Mouse (Mus musculus): Measurements from ENCODE around the gene Igf2bp1. TPM values are rescaled to one million over a fixed set of nuclear protein-coding genes. Genes with fewer than 3 reads are reported as not detected.
A peak's percentile ranks its signal among the peaks of the same experiment; 100 is the strongest.

Igf2bp1 gene
- polyA plus RNA-seq, 1 experiment from 2014 or later, result 116 TPM

GRCm38 (mm10) chr11:96037499-96037898, 31.8 kb upstream of the Igf2bp1 start:
- H3K4me2 ChIP-seq (ENCODE audit: low read depth, severe bottlenecking), result no peak overlapping the region
- no peak overlapping the region for H3K4me3 ChIP-seq (ENCODE audit: low read depth, low read length)
- no peaks in the 10 kb centered on the region for H3K9me3 ChIP-seq (ENCODE audit: control insufficient read depth, low read length)
- H3K27me3 ChIP-seq (ENCODE audit: control insufficient read depth, insufficient read depth, low read length), result no peaks in the 10 kb centered on the region
- H3K9ac ChIP-seq (ENCODE audit: low read length), result no peak overlapping the region
- 90% methylated on average over 5 of the region's 5 CpGs for WGBS
- peaks cover 5% of the 10 kb centered on the region; the same call in 1 of the 2 replicates for H3K36me3 ChIP-seq (ENCODE audit: control insufficient read depth, insufficient read depth, low read length)
- ATAC-seq (ENCODE audit: insufficient number of reproducible peaks, low FRiP score, low TSS enrichment, low read depth), result no peak
- no peaks in the 10 kb centered on the region for H3K4me1 ChIP-seq (ENCODE audit: control insufficient read depth, insufficient read depth, low read length)
- H3K27ac ChIP-seq (replicated peaks; ENCODE audit: low read depth, low read length), result no peak overlapping the region
- DNase-seq (ENCODE audit: low spot score), result no peak

GRCm38 (mm10) chr11:96035133-96035532, 29.4 kb upstream of the Igf2bp1 start:
- DNase-seq (ENCODE audit: low spot score) (no peak), ATAC-seq (ENCODE audit: insufficient number of reproducible peaks, low FRiP score, low TSS enrichment, low read depth) (no peak)
- Histone ChIP-seq H3K36me3 (ENCODE audit: control insufficient read depth, insufficient read depth, low read length) (peaks cover 2% of the 10 kb centered on the region; the same call in 1 of the 2 replicates), H3K4me2 (ENCODE audit: low read depth, severe bottlenecking) (peak overlapping the region; percentile 95), H3K4me3 (ENCODE audit: low read depth, low read length) (peak overlapping the region; percentile 97), H3K9me3 (ENCODE audit: control insufficient read depth, low read length) (no peaks in the 10 kb centered on the region), H3K4me1 (ENCODE audit: control insufficient read depth, insufficient read depth, low read length) (no peaks in the 10 kb centered on the region), H3K9ac (ENCODE audit: low read length) (peak overlapping the region; percentile 74), H3K27ac (replicated peaks; ENCODE audit: low read depth, low read length) (no peak overlapping the region), H3K27me3 (ENCODE audit: control insufficient read depth, insufficient read depth, low read length) (no peaks in the 10 kb centered on the region)
- 9% methylated on average over 6 of the region's 6 CpGs for WGBS

DNA sequence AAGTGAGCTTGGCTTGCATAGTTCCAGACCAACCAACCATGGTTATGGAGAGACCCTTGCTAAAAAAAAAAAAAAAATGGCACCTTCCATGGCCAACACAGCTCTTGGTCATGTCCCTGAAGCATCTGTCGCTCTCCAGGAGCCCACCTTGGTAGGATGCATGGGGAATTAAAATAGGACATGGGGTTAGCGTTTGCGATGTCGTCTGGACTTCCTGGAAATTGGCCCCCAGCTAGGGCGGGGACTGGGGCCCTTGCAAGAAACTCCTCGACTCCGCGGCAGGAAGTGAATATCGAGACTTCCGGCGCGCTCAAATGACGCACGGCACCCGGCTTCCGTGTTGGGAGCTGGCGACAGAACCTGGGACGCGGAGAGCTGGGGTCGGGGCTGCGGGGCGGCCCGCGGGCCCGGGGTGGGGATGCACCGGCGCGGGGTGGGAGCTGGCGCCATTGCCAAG, 28.9 kb upstream of the Igf2bp1 start, which contains the start of gene Snf8:
Snf8 (plus strand) TSS at position 290 of the 457 bp plus-strand sequence.
- Histone ChIP-seq H3K27ac (replicated peaks; ENCODE audit: low read depth, low read length) (no peak within 1 kb of the TSS), H3K36me3 (ENCODE audit: control insufficient read depth, insufficient read depth, low read length) (peaks cover 2% of the 10 kb centered on the region; the same call in 1 of the 2 replicates), H3K4me2 (ENCODE audit: low read depth, severe bottlenecking) (peak within 1 kb of the TSS; percentile 95), H3K4me1 (ENCODE audit: control insufficient read depth, insufficient read depth, low read length) (no peaks in the 10 kb centered on the region), H3K4me3 (ENCODE audit: low read depth, low read length) (peak within 1 kb of the TSS; percentile 97), H3K27me3 (ENCODE audit: control insufficient read depth, insufficient read depth, low read length) (no peaks in the 10 kb centered on the region), H3K9ac (ENCODE audit: low read length) (peak within 1 kb of the TSS; percentile 74), H3K9me3 (ENCODE audit: control insufficient read depth, low read length) (no peaks in the 10 kb centered on the region)
- under 1% methylated on average over 23 of the region's 29 CpGs for WGBS
- no peak for ATAC-seq (ENCODE audit: insufficient number of reproducible peaks, low FRiP score, low TSS enrichment, low read depth)
- DNase-seq (ENCODE audit: low spot score), result peak; percentile 99

- Histone ChIP-seq H3K36me3 (ENCODE audit: control insufficient read depth, insufficient read depth, low read length) (no peaks in the 10 kb centered on the region; the same call in 1 of the 2 replicates), H3K4me3 (ENCODE audit: low read depth, low read length) (peak overlapping the region; percentile 97), H3K9ac (ENCODE audit: low read length) (peak overlapping the region; percentile 74; the same call in 1 of the 2 replicates), H3K4me2 (ENCODE audit: low read depth, severe bottlenecking) (peak overlapping the region; percentile 95), H3K4me1 (ENCODE audit: control insufficient read depth, insufficient read depth, low read length) (no peaks in the 10 kb centered on the region), H3K27ac (replicated peaks; ENCODE audit: low read depth, low read length) (no peak overlapping the region), H3K9me3 (ENCODE audit: control insufficient read depth, low read length) (no peaks in the 10 kb centered on the region), H3K27me3 (ENCODE audit: control insufficient read depth, insufficient read depth, low read length) (no peaks in the 10 kb centered on the region)
- DNase-seq (ENCODE audit: low spot score) (no peak), ATAC-seq (ENCODE audit: insufficient number of reproducible peaks, low FRiP score, low TSS enrichment, low read depth) (no peak)
- WGBS, result 46% methylated on average over 8 of the region's 8 CpGs
These were observed 28.4 kb upstream of the Igf2bp1 start for GRCm38 (mm10) chr11:96034116-96034515.

- no peaks in the 10 kb centered on the region for H3K4me1 ChIP-seq (ENCODE audit: control insufficient read depth, insufficient read depth, low read length)
- H3K27me3 ChIP-seq (ENCODE audit: control insufficient read depth, insufficient read depth, low read length), result no peaks in the 10 kb centered on the region
- no peak overlapping the region for H3K4me2 ChIP-seq (ENCODE audit: low read depth, severe bottlenecking)
- no peak for DNase-seq (ENCODE audit: low spot score)
- 90% methylated on average over 2 of the region's 3 CpGs for WGBS
- no peaks in the 10 kb centered on the region for H3K9me3 ChIP-seq (ENCODE audit: control insufficient read depth, low read length)
- H3K27ac ChIP-seq (replicated peaks; ENCODE audit: low read depth, low read length), result no peak overlapping the region
- H3K36me3 ChIP-seq (ENCODE audit: control insufficient read depth, insufficient read depth, low read length), result no peaks in the 10 kb centered on the region; the same call in 1 of the 2 replicates
- no peak overlapping the region for H3K4me3 ChIP-seq (ENCODE audit: low read depth, low read length)
- no peak for ATAC-seq (ENCODE audit: insufficient number of reproducible peaks, low FRiP score, low TSS enrichment, low read depth)
- H3K9ac ChIP-seq (ENCODE audit: low read length), result no peak overlapping the region
These were observed 27.5 kb upstream of the Igf2bp1 start for GRCm38 (mm10) chr11:96033264-96033663.

DNA sequence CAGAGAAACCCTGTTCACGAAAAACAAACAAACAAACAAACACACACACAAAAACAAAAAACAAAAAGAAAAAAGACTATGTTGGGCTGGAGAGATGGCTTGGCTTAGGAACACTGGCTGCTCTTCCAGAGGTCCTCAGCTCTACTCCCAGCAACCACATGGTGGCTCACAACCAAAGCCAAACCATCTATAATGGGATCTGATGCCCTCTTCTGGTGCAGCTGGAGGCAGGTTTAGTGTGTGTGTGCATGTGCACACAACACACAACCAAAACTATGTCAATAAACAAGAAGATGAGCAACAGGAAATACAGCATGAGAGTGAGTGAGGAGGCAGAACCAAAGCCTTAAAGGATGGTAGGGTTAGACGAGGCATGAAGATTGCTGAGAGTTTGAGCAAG, 26.0 kb upstream of the Igf2bp1 start:
- Histone ChIP-seq H3K9ac (ENCODE audit: low read length) (no peak overlapping the region), H3K27ac (replicated peaks; ENCODE audit: low read depth, low read length) (no peak overlapping the region), H3K27me3 (ENCODE audit: control insufficient read depth, insufficient read depth, low read length) (no peaks in the 10 kb centered on the region), H3K4me3 (ENCODE audit: low read depth, low read length) (no peak overlapping the region), H3K4me1 (ENCODE audit: control insufficient read depth, insufficient read depth, low read length) (no peaks in the 10 kb centered on the region), H3K9me3 (ENCODE audit: control insufficient read depth, low read length) (no peaks in the 10 kb centered on the region), H3K36me3 (ENCODE audit: control insufficient read depth, insufficient read depth, low read length) (no peaks in the 10 kb centered on the region), H3K4me2 (ENCODE audit: low read depth, severe bottlenecking) (no peak overlapping the region)
- no peak for ATAC-seq (ENCODE audit: insufficient number of reproducible peaks, low FRiP score, low TSS enrichment, low read depth)
- DNase-seq (ENCODE audit: low spot score), result no peak
- WGBS, result 82% methylated on average over 2 of the region's 2 CpGs

- Histone ChIP-seq H3K4me3 (ENCODE audit: low read depth, low read length) (no peak overlapping the region), H3K4me1 (ENCODE audit: control insufficient read depth, insufficient read depth, low read length) (no peaks in the 10 kb centered on the region), H3K4me2 (ENCODE audit: low read depth, severe bottlenecking) (no peak overlapping the region), H3K36me3 (ENCODE audit: control insufficient read depth, insufficient read depth, low read length) (no peaks in the 10 kb centered on the region), H3K27ac (replicated peaks; ENCODE audit: low read depth, low read length) (no peak overlapping the region), H3K9ac (ENCODE audit: low read length) (no peak overlapping the region), H3K27me3 (ENCODE audit: control insufficient read depth, insufficient read depth, low read length) (no peaks in the 10 kb centered on the region), H3K9me3 (ENCODE audit: control insufficient read depth, low read length) (no peaks in the 10 kb centered on the region)
- 79% methylated on average over 3 of the region's 3 CpGs for WGBS
- DNase-seq (ENCODE audit: low spot score), result no peak
- no peak for ATAC-seq (ENCODE audit: insufficient number of reproducible peaks, low FRiP score, low TSS enrichment, low read depth)
These were observed 24.8 kb upstream of the Igf2bp1 start for GRCm38 (mm10) chr11:96030571-96030970.

DNA sequence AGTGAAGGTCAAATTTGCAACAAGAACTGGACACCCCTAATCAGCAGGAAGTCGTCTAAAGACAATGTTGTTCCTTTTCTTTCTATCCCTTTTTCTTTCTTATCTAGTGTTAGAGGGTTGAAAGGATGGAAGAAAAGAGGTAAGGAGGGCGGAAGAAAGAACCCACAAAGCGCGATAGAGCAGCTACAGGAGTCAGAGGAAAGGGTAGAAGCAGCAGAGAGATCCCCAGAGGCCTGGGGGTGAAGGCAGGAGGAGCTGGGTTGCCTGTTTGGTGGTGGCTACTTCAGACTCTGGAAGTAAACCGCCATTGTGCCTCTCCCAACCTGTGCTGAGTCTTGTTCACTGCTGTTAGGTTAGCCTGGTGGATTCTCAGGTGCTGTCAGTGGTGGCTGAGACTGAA, 22.4 kb upstream of the Igf2bp1 start:
- H3K4me2 ChIP-seq (ENCODE audit: low read depth, severe bottlenecking), result no peak overlapping the region
- no peaks in the 10 kb centered on the region for H3K36me3 ChIP-seq (ENCODE audit: control insufficient read depth, insufficient read depth, low read length)
- no peak overlapping the region for H3K9ac ChIP-seq (ENCODE audit: low read length)
- 62% methylated on average over 5 of the region's 5 CpGs for WGBS
- DNase-seq (ENCODE audit: low spot score) (no peak), ATAC-seq (ENCODE audit: insufficient number of reproducible peaks, low FRiP score, low TSS enrichment, low read depth) (no peak)
- no peak overlapping the region for H3K27ac ChIP-seq (replicated peaks; ENCODE audit: low read depth, low read length)
- H3K4me1 ChIP-seq (ENCODE audit: control insufficient read depth, insufficient read depth, low read length), result no peaks in the 10 kb centered on the region
- H3K4me3 ChIP-seq (ENCODE audit: low read depth, low read length), result no peak overlapping the region
- H3K27me3 ChIP-seq (ENCODE audit: control insufficient read depth, insufficient read depth, low read length), result no peaks in the 10 kb centered on the region
- H3K9me3 ChIP-seq (ENCODE audit: control insufficient read depth, low read length), result no peaks in the 10 kb centered on the region

DNA sequence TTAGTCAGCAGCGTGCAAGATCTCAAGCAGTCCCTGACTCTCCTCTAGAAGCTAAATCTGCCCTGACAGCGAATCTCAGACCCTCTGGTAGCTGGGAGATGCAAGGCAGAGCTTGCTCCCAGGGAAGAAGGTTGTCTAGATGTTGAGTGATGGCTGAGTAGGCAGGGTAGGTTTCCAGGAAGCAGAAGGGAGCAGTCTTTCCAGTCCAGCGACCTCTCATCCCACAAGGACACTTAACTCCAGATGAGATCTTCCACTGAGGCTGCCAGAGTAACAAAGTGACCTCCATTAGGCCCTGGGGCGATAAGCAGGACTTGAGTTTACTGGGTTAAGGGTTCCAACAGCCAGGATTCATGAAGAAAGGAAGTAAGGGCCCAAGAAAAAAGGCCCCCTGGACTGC, 14.9 kb upstream of the Igf2bp1 start:
- H3K4me2 ChIP-seq (ENCODE audit: low read depth, severe bottlenecking), result no peak overlapping the region
- DNase-seq (ENCODE audit: low spot score), result no peak
- no peaks in the 10 kb centered on the region for H3K27me3 ChIP-seq (ENCODE audit: control insufficient read depth, insufficient read depth, low read length)
- no peak overlapping the region for H3K4me3 ChIP-seq (ENCODE audit: low read depth, low read length)
- H3K9me3 ChIP-seq (ENCODE audit: control insufficient read depth, low read length), result no peaks in the 10 kb centered on the region
- no peak overlapping the region for H3K9ac ChIP-seq (ENCODE audit: low read length)
- no peaks in the 10 kb centered on the region for H3K4me1 ChIP-seq (ENCODE audit: control insufficient read depth, insufficient read depth, low read length)
- ATAC-seq (ENCODE audit: insufficient number of reproducible peaks, low FRiP score, low TSS enrichment, low read depth), result no peak
- no peak overlapping the region for H3K27ac ChIP-seq (replicated peaks; ENCODE audit: low read depth, low read length)
- 62% methylated on average over 4 of the region's 4 CpGs for WGBS
- no peaks in the 10 kb centered on the region for H3K36me3 ChIP-seq (ENCODE audit: control insufficient read depth, insufficient read depth, low read length)

Measured in limb, embryonic 11.5 days (tissue).